Mouse (Mus musculus): ENCODE measurements around the gene Bmp6.

Gene Bmp6

DNA sequence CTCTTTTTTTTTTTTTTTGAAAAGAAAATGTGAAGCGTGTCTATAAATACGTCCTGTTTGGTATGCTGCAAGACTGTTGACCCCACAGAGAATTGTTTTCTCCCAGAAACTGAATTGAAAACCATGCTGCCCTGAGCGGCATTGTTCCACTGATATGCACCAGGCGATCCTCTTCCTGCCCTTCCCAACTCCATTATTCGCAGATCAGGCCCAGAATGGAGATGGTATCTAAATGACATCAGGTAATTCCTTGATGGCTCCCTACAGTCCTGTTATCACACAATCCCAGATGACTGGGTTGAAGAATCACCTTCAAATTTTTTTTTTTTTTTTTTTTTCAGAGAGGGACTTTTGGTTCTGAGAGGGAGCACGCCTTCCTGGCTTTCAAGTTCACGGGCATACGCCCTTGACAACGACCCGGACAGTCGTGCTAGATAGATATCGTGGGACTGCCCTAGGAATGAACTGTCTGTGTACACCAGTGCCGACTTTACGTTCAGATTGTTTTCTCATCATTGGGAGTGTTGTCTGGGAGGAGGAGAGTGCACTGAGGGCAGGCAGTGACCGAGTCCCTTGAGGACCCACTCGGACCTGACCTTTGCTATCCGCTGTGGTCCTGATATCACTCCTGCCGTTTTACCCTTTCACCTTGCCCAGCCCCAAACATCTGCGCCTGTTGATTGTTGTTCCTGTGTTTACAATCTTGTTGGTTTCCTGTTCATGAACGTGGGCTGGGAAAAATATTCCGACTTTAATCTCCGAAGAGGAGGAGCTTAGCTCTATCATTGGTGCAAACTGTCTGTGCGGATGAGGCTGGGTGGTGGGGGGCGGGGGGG lies 8.7 kb downstream of the Bmp6 start:
- WGBS = 52% methylated on average over 24 of the region's 24 CpGs

- WGBS = 29% methylated on average over 1 of the region's 1 CpGs
These were observed 9.4 kb downstream of the Bmp6 start for GRCm38 (mm10) chr13:38354284-38354683.

DNA sequence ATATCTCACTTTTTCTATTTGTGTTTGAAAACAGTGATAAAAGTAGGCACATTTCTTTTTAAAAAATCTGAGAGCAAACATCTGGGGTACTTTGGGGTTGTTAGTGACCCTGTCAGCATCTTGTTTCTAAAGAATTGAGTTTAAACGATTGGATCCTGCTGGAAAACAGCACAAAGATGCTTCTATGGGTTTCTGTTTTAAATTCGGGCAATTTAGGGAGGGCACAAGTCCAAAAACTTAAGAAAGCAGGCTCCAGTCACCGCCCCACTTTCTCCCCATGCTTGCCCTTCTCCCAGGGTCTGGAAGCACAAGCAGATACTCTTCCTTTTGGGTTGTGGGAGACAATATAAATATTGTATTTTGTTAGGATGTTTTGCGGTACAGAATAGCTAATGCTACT lies 14.1 kb downstream of the Bmp6 start:
- WGBS = 59% methylated on average over 4 of the region's 4 CpGs

GRCm38 (mm10) chr13:38362751-38363150 lies 17.8 kb downstream of the Bmp6 start:
- WGBS = 81% methylated on average over 4 of the region's 4 CpGs

- 89% methylated on average over 7 of the region's 7 CpGs for WGBS
These were observed 19.0 kb downstream of the Bmp6 start for GRCm38 (mm10) chr13:38363869-38364268.

DNA sequence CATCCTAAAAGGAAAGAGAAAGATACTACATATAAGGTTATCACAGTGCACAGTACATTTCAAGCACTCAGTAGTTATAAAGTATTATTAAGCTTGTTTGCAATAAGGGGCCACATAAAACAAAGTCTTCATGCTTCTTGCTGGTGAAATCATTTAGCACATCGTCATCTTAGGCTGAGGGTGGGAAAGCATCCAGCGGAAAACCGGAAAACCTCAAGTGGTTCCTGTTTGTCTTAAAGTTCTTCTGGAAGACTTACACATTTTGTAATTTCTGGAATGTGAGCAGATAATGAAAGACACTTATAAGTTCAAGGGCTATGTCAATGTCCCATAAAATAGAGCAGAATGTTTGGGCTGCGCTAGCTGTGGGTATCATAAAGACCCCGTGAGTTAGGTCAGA lies 24.7 kb downstream of the Bmp6 start:
- WGBS = 91% methylated on average over 5 of the region's 5 CpGs

DNA sequence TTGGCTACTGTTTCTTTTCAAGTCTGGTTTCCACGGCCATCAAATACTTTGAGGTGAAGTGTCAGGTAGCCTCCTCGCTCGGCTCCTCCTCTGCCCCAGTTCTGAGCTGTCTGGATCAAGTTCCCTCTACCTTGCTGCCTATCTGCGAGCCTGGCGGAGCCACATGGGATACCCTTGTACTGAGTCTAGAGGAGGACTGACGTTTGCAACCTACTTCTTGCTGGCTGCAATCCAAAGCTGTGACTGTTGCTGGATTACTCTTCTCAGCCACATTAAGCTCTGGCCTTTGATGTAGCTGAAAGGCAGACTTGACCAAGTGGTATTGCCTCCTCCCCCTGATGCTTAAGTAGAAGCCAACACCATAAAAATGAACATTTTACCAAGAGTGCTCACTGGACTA lies 31.2 kb downstream of the Bmp6 start:
- 67% methylated on average over 6 of the region's 6 CpGs for WGBS

- 79% methylated on average over 9 of the region's 9 CpGs for WGBS
These were observed 32.4 kb downstream of the Bmp6 start for GRCm38 (mm10) chr13:38377355-38377754.

DNA sequence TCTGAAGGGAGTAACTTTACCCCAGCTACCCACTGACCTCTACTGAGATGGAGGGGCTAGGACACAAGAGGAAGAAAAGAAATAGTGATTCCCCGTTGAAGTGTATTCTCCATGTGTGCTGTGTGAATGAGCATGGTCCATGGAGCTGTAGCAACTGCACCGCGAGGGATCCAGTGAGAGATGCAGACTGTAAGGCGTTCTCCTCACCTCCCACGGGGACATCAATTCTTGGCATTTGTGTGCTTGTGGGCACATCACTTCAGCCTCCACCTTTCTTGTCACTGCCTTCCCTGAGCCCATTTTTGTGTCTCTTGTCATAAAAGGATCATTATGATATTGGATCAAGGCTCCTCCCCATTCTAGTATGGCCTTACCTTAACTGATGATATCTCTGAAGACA lies 34.9 kb downstream of the Bmp6 start:
- WGBS = 68% methylated on average over 5 of the region's 5 CpGs

- WGBS = 65% methylated on average over 3 of the region's 3 CpGs
These were observed 41.2 kb downstream of the Bmp6 start for GRCm38 (mm10) chr13:38386035-38386559.

GRCm38 (mm10) chr13:38387453-38388040 lies 42.6 kb downstream of the Bmp6 start:
- WGBS = 91% methylated on average over 4 of the region's 4 CpGs

DNA sequence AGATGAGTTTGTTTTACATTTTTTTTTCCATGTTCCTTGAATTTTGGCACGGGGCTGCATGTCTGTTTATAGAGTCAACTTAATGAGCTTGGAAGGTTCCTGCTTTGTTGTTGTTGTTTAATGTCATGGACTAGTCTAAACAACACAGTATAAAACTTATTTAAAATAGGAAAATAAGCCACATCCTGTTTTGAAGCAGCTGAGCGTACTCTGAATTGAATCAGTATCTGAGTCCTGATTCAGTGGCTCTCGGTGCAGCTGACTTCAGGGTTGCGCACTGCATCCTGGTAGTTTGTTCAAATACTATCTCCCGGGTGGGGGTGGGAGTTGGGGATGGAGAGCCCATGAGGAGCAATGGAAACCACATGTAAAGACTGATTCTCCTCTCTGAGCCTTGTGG lies 48.5 kb downstream of the Bmp6 start:
- 67% methylated on average over 5 of the region's 5 CpGs for WGBS

DNA sequence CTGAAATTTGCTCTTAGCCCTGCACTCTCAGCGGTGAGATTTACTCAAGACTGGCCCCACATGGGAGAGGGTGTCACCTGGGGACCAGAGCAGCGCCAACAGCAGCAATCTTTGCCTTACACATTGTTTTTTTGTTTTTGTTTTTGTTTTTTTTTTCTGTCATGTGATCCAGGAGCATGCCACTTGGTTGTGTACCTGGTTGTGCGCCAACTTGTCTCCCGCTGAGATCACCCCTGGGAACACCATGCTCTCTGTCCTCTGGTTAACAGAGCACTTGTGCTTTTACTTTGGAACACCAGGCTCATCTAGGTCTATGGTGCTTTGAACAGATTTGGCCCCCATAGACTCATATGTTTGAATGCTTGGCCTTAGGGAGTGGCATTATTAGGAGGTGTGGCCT lies 50.1 kb downstream of the Bmp6 start:
- WGBS = 92% methylated on average over 4 of the region's 4 CpGs

- 86% methylated on average over 7 of the region's 7 CpGs for WGBS
These were observed 52.2 kb downstream of the Bmp6 start for GRCm38 (mm10) chr13:38397007-38397545.

GRCm38 (mm10) chr13:38398658-38399057 lies 53.8 kb downstream of the Bmp6 start:
- 85% methylated on average over 6 of the region's 6 CpGs for WGBS

- 73% methylated on average over 8 of the region's 8 CpGs for WGBS
These were observed 55.8 kb downstream of the Bmp6 start for GRCm38 (mm10) chr13:38400662-38401061.

GRCm38 (mm10) chr13:38407611-38408315 lies 62.9 kb downstream of the Bmp6 start:
- WGBS = 48% methylated on average over 6 of the region's 6 CpGs

GRCm38 (mm10) chr13:38408636-38409035 lies 63.7 kb downstream of the Bmp6 start:
- 54% methylated on average over 3 of the region's 3 CpGs for WGBS

GRCm38 (mm10) chr13:38410322-38410865 lies 65.5 kb downstream of the Bmp6 start:
- 12% methylated on average over 15 of the region's 15 CpGs for WGBS

DNA sequence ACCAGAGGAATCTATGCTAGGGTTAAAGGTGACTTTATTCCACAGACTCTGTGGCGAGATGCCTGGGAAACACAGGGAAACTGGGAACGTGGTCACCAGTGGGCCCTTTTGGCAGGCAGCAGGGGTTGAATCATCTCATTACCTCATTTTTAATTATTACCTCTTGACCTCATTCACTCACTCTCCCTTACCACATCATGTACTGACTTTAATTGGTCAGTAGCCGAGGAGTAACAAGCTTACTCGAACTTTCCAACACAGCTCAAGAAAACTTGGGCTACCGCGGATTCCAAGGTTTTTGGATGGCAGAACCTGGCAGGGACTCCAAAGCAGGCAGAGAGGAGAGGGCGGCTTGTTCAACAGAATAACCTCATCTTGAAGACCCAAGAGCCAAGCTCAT lies 74.9 kb downstream of the Bmp6 start:
- 78% methylated on average over 7 of the region's 7 CpGs for WGBS

GRCm38 (mm10) chr13:38422491-38422890 lies 77.6 kb downstream of the Bmp6 start:
- 87% methylated on average over 5 of the region's 5 CpGs for WGBS

- WGBS = 87% methylated on average over 6 of the region's 6 CpGs
These were observed 80.4 kb downstream of the Bmp6 start for GRCm38 (mm10) chr13:38425294-38425693.

Data from cerebral cortex, adult 2 months (tissue).